Mouse (Mus musculus): ENCODE results near the gene Twf1. TPM values are rescaled to one million over a fixed set of nuclear protein-coding genes. Genes with fewer than 3 reads are reported as not detected.

The Twf1 gene
- total RNA-seq, 1 experiment = 45.6 TPM

DNA sequence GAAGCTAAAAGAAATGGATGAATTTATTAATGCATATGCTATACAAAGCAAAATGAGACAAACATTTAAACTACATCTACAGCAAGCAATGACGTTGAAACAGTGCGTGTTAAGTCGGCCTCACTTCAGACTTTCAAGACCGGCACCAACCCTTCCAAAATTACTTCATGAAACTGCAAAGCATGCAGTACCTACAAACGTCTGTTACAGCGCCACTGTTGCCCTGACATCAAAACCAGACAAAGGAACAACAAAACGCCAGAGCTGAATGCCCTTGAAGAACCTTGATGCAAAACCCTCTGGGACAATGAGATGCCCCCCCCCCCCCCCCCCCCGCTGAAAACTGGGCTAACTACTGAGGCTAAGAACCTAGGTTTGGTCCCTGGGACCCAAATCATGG is 16.9 kb downstream of the Twf1 start:
- in situ Hi-C loops (cut with MboI; ENCODE audit: low sequenced_read_pairs in 2 of 2, unreplicated experiment in 2 of 2) = no loop called here
- Histone ChIP-seq H3K4me3 (ENCODE audit: insufficient read depth in 1 of 2, low read depth in 1 of 2, low read length in 2 of 2, poor library complexity in 1 of 2, severe bottlenecking in 1 of 2) (no peak overlapping the region), H3K27ac (ENCODE audit: insufficient read depth, low read depth, low read length, poor library complexity, severe bottlenecking) (no peak overlapping the region), H3K4me1 (ENCODE audit: control insufficient read depth in 2 of 2, insufficient read depth in 2 of 2, low read length in 2 of 2, poor library complexity in 1 of 2) (peaks cover 2 to 5% of the 10 kb centered on the region in 2 experiments; a peak in 2 of 4 replicates), H3K36me3 (ENCODE audit: control insufficient read depth, insufficient read depth, low read length, poor library complexity, severe bottlenecking) (no peaks in the 10 kb centered on the region; the same call in 1 of the 2 replicates), H3K9me3 (ENCODE audit: control insufficient read depth, insufficient read depth, low read depth, low read length) (no peaks in the 10 kb centered on the region), H3K9ac (ENCODE audit: insufficient read depth, low read depth, low read length, poor library complexity, severe bottlenecking) (no peak overlapping the region)
- TF ChIP-seq MAFK (IDR thresholded peaks at IDR 0.05; ENCODE audit: insufficient read depth, low read depth, low read length) (no peak), ZC3H11A (IDR thresholded peaks at IDR 0.05; ENCODE audit: borderline replicate concordance, low read depth, low read length) (no peak)
- DNase-seq (ENCODE audit: low read depth, low spot score) = no peak

DNA sequence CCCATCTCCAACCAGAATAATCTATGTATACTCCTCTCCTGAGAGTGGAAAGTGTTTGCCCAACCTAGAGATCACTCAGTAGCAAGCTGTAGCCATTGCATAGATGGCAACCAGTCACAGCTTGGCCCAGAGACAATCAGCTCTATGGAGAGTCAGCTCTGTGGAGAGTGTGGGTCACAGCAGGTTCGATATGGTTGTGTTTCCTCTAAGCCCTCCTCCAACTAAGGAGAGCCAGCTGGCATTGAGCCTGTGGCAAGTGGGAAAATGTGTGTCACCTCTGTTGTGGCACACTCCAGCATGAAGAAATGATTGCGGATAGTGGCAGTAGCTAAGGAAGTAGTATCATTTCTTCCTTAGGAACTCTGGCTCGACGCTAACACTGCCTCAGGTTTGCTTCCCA is 18.2 kb downstream of the Twf1 start:
- no peak for DNase-seq (ENCODE audit: low read depth, low spot score)
- H3K9ac ChIP-seq (ENCODE audit: insufficient read depth, low read depth, low read length, poor library complexity, severe bottlenecking) = no peak overlapping the region
- H3K4me1 ChIP-seq (ENCODE audit: control insufficient read depth in 2 of 2, insufficient read depth in 2 of 2, low read length in 2 of 2, poor library complexity in 1 of 2) = peaks cover 2 to 7% of the 10 kb centered on the region in 2 experiments; a peak in 2 of 4 replicates
- TF ChIP-seq ZC3H11A (IDR thresholded peaks at IDR 0.05; ENCODE audit: borderline replicate concordance, low read depth, low read length) (no peak), MAFK (IDR thresholded peaks at IDR 0.05; ENCODE audit: insufficient read depth, low read depth, low read length) (no peak), ZNF384 (IDR thresholded peaks at IDR 0.05; ENCODE audit: low read depth, low read length) (no peak), HCFC1 (IDR thresholded peaks at IDR 0.05; ENCODE audit: borderline replicate concordance, insufficient read depth, low read length) (no peak), CHD2 (IDR thresholded peaks at IDR 0.05; ENCODE audit: low read depth, low read length) (no peak)
- no peak overlapping the region for H3K27ac ChIP-seq (ENCODE audit: insufficient read depth, low read depth, low read length, poor library complexity, severe bottlenecking)
- H3K4me3 ChIP-seq (ENCODE audit: insufficient read depth in 1 of 2, low read depth in 1 of 2, low read length in 2 of 2, poor library complexity in 1 of 2, severe bottlenecking in 1 of 2) = no peak overlapping the region
- in situ Hi-C loops (cut with MboI; ENCODE audit: low sequenced_read_pairs in 2 of 2, unreplicated experiment in 2 of 2) = no loop called here
- H3K36me3 ChIP-seq (ENCODE audit: control insufficient read depth, insufficient read depth, low read length, poor library complexity, severe bottlenecking) = no peaks in the 10 kb centered on the region; the same call in 1 of the 2 replicates
- no peaks in the 10 kb centered on the region for H3K9me3 ChIP-seq (ENCODE audit: control insufficient read depth, insufficient read depth, low read depth, low read length)

DNA sequence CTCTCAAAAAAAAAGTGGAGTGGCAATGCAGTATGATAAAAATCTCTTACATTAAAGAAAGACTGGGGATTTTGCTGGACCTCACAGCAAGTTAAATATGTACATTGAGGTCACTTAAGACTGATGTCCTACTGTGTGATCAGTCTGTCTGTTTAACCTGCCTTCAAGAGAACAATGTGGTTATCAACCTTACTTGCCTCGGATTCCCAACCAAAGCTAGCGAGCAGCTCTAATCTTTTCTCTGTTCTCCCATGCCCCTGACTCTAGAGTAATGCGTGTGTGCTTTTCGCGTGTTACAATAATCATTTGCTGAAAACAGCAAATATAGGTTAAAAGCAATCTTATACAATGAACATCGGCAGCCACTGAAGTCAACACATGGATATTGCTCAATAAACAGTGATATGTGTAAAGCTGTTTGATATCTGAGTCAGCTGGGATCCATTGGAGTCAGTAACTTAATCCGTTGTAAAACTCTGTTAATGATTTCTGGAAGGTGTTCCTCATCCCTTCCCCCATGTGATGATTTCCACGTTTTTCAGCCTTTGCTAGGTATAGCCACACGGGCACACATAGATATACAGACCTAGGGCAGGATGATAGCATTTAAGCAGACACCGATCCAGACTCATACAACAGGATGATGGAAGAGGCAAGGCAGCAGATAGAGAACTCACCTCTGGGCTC is 21.1 kb downstream of the Twf1 start:
- no peak overlapping the region for H3K4me3 ChIP-seq (ENCODE audit: insufficient read depth in 1 of 2, low read depth in 1 of 2, low read length in 2 of 2, poor library complexity in 1 of 2, severe bottlenecking in 1 of 2)
- H3K9me3 ChIP-seq (ENCODE audit: control insufficient read depth, insufficient read depth, low read depth, low read length) = no peaks in the 10 kb centered on the region
- no peak overlapping the region for H3K27ac ChIP-seq (ENCODE audit: insufficient read depth, low read depth, low read length, poor library complexity, severe bottlenecking)
- peaks cover 2% of the 10 kb centered on the region in 2 experiments; a peak in 1 of 4 replicates for H3K4me1 ChIP-seq (ENCODE audit: control insufficient read depth in 2 of 2, insufficient read depth in 2 of 2, low read length in 2 of 2, poor library complexity in 1 of 2)
- no peak for TF ChIP-seq ZC3H11A (IDR thresholded peaks at IDR 0.05; ENCODE audit: borderline replicate concordance, low read depth, low read length)
- TF ChIP-seq ZNF384 (IDR thresholded peaks at IDR 0.05; ENCODE audit: low read depth, low read length) = no peak
- no peak for TF ChIP-seq CHD2 (IDR thresholded peaks at IDR 0.05; ENCODE audit: low read depth, low read length)
- TF ChIP-seq HCFC1 (IDR thresholded peaks at IDR 0.05; ENCODE audit: borderline replicate concordance, insufficient read depth, low read length) = no peak
- no peak for TF ChIP-seq MAFK (IDR thresholded peaks at IDR 0.05; ENCODE audit: insufficient read depth, low read depth, low read length)
- DNase-seq (ENCODE audit: low read depth, low spot score) = no peak
- no peak overlapping the region for H3K9ac ChIP-seq (ENCODE audit: insufficient read depth, low read depth, low read length, poor library complexity, severe bottlenecking)
- in situ Hi-C loops (cut with MboI; ENCODE audit: low sequenced_read_pairs in 2 of 2, unreplicated experiment in 2 of 2) = no loop called here
- H3K36me3 ChIP-seq (ENCODE audit: control insufficient read depth, insufficient read depth, low read length, poor library complexity, severe bottlenecking) = no peaks in the 10 kb centered on the region; the same call in 1 of the 2 replicates

DNA sequence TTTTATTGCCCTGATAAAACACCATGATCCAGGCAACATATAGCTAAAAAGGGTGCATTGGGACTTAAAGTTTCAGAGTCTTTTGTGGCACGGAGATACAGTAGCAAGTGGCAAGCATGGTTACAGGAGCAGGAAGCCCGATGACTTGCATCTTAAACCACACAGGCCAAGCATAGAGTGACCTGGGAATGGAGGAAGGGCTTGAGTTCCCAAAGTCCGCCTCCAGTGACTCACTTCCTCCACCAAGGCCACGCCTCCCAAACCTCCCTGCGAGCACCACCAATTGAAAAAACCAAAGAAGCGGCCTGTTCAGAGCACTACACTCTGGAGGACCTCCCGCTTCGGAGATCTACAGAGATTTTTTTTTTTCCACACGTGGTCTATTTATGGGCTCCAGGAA is 23.8 kb downstream of the Twf1 start:
- H3K4me1 ChIP-seq (ENCODE audit: control insufficient read depth in 2 of 2, insufficient read depth in 2 of 2, low read length in 2 of 2, poor library complexity in 1 of 2) = peaks cover 2 to 6% of the 10 kb centered on the region in 2 experiments; a peak in 2 of 4 replicates
- H3K27ac ChIP-seq (ENCODE audit: insufficient read depth, low read depth, low read length, poor library complexity, severe bottlenecking) = no peak overlapping the region
- H3K36me3 ChIP-seq (ENCODE audit: control insufficient read depth, insufficient read depth, low read length, poor library complexity, severe bottlenecking) = no peaks in the 10 kb centered on the region
- peak overlapping the region; percentile 31 to 61 for H3K4me3 ChIP-seq (ENCODE audit: insufficient read depth in 1 of 2, low read depth in 1 of 2, low read length in 2 of 2, poor library complexity in 1 of 2, severe bottlenecking in 1 of 2)
- TF ChIP-seq HCFC1 (IDR thresholded peaks at IDR 0.05; ENCODE audit: borderline replicate concordance, insufficient read depth, low read length) (no peak), CHD2 (IDR thresholded peaks at IDR 0.05; ENCODE audit: low read depth, low read length) (no peak), ZNF384 (IDR thresholded peaks at IDR 0.05; ENCODE audit: low read depth, low read length) (no peak), MAFK (IDR thresholded peaks at IDR 0.05; ENCODE audit: insufficient read depth, low read depth, low read length) (no peak), ZC3H11A (IDR thresholded peaks at IDR 0.05; ENCODE audit: borderline replicate concordance, low read depth, low read length) (no peak)
- H3K9ac ChIP-seq (ENCODE audit: insufficient read depth, low read depth, low read length, poor library complexity, severe bottlenecking) = peak overlapping the region; percentile 38; the same call in 1 of the 2 replicates
- peak; percentile 61 for DNase-seq (ENCODE audit: low read depth, low spot score)
- no peaks in the 10 kb centered on the region for H3K9me3 ChIP-seq (ENCODE audit: control insufficient read depth, insufficient read depth, low read depth, low read length)
- in situ Hi-C loops (cut with MboI; ENCODE audit: low sequenced_read_pairs in 2 of 2, unreplicated experiment in 2 of 2) = no loop called here

Data from ES-E14 (cell line).